Mouse (Mus musculus): ENCODE data around the gene Olfr1499. TPM values are rescaled to one million over a fixed set of nuclear protein-coding genes. Genes with fewer than 3 reads are reported as not detected.
"Not testable (repeated sequence)": the region's sequence is repeated elsewhere in the genome, so short reads cannot be mapped to it uniquely, and the experiment has no call there.

The Olfr1499 gene
- not detected for total RNA-seq (2022)

GRCm38 (mm10) chr19:13819347-13819746 is at the start of gene Olfr1499:
Olfr1499 (minus strand) TSS chr19:13819447.
- no peak for DNase-seq (ENCODE audit: low spot score in 2 of 2)

- no peak for DNase-seq (ENCODE audit: low spot score in 2 of 2)
Measured at GRCm38 (mm10) chr19:13861495-13861894, 42.2 kb upstream of the Olfr1499 start, which contains the start of gene Olfr1502. Olfr1502 (plus strand) TSS chr19:13861795.

GRCm38 (mm10) chr19:13850592-13850991 is 31.3 kb upstream of the Olfr1499 start, which contains the start of gene Olfr1501:
Olfr1501 (minus strand) TSS chr19:13850692.
- DNase-seq (ENCODE audit: low spot score in 2 of 2), result not testable (repeated sequence)

- DNase-seq (ENCODE audit: low spot score in 2 of 2), result no peak
Measured at GRCm38 (mm10) chr19:13830388-13830787, 11.1 kb upstream of the Olfr1499 start, which contains the start of gene Olfr1500. Olfr1500 (minus strand) TSS chr19:13830488.

DNA sequence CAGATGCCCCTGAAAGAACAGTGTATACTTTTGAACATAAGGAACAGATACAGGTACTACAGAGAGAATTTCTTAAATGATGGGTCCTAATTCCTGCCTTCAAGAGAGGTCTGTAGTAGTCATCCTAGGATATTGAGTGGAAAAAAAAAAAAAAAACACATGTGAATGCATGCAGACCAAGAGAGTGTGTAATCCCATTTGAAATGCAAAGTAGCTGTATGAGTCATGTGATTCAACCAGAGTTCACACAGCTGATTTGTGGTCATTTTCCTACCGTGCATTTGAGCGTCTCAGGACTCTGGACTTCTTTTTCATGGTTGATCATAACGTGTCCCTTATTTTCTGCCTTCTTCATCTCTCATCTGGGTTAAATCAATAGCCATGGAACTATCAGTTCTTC is 9.2 kb upstream of the Olfr1499 start:
- no peak for DNase-seq (ENCODE audit: low spot score in 2 of 2)

GRCm38 (mm10) chr19:13820847-13821246 is 1.6 kb upstream of the Olfr1499 start:
- no peak for DNase-seq (ENCODE audit: low spot score in 2 of 2)

DNA sequence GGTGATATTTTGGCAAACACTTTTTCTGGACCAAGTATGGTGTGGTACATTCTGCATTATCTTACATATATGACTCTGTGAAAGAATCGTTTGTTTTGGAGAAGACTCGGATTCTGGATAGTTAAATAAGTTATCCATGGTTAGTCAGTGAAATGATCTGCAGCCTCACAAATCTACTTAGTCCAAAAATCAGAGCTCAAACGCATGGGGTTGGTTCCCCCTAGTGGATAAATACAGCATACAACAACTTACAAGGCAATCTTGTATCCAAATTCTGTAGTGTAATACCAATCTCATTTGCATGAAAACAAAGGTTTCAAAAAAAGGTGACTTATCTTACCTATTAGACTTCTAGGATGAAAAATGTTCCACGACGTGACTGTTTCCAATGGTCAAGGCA is 420 bp downstream of the Olfr1499 start:
- DNase-seq (ENCODE audit: low spot score in 2 of 2), result no peak

GRCm38 (mm10) chr19:13812823-13813222 is 6.4 kb downstream of the Olfr1499 start:
- DNase-seq (ENCODE audit: low spot score in 2 of 2), result no peak

GRCm38 (mm10) chr19:13805486-13805885 is 13.8 kb downstream of the Olfr1499 start:
- DNase-seq (ENCODE audit: low spot score in 2 of 2), result not testable (repeated sequence)

DNA sequence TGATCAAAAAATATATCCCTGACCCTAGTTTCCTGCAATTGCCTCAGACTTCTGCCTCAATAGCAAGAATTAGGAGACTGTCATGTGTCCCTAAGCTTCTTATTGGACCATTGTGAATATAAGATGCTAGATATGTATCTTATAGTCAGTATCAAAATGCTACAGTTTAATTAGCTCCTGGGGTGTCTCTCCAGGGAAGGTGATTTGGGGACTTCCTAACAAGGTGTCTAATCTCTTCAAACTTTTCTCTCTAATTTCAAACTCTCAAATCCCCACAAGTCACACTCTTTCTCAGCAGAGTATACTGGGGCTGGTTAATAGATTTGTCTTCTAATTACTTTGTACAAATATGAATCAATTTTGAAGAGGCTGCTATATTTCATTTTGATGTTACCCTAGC is 21.1 kb downstream of the Olfr1499 start, which contains the start of gene Olfr1497:
TSS of gene Olfr1497 (minus strand) at position 101 of the 400 bp plus-strand sequence.
- DNase-seq (ENCODE audit: low spot score in 2 of 2), result no peak

GRCm38 (mm10) chr19:13777578-13777977 is 41.7 kb downstream of the Olfr1499 start, which contains the start of gene Olfr1496:
Olfr1496 (plus strand) TSS chr19:13777878.
- no peak for DNase-seq (ENCODE audit: low spot score in 2 of 2)

GRCm38 (mm10) chr19:13768565-13769276 is 50.5 kb downstream of the Olfr1499 start:
- no peak for DNase-seq (ENCODE audit: low spot score in 2 of 2)

DNA sequence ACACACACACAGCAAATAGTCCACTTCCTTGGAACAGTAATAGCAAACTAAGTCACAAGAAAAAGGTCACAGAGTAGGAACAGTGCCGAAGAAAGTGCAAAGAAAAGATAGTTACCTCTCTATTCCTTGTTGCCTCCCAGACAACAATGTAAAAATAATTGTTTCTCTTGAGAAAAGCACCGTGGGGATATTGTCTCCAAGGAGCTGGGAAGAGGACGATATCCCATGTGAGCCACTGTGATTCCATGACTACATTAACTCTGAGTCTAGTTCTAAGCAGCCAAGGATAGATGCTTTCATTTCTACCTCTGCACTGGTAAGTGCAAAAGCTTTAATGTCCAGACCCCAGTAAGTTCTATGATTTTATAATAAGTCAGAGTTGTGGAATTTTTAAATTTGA is 54.9 kb downstream of the Olfr1499 start, which contains the start of gene Olfr1495:
TSS of gene Olfr1495 (plus strand) at position 301 of the 400 bp plus-strand sequence.
- no peak for DNase-seq (ENCODE audit: low spot score in 2 of 2)

Other genes starting within 250 kb of the Olfr1499 start
- not detected for gene Olfr1484, start 235.9 kb downstream of the Olfr1499 start, total RNA-seq (2022)
- gene Olfr1487, start 202.1 kb downstream of the Olfr1499 start, total RNA-seq (2022), result not detected
- not detected for gene Olfr1489, start 187.8 kb downstream of the Olfr1499 start, total RNA-seq (2022)
- not detected for gene Olfr1490, start 168.4 kb downstream of the Olfr1499 start, total RNA-seq (2022)
- not detected for gene Olfr1491, start 122.2 kb downstream of the Olfr1499 start, total RNA-seq (2022)
- not detected for gene Olfr1493-ps1, start 96.2 kb downstream of the Olfr1499 start, total RNA-seq (2022)
- not detected for gene Olfr1494, start 79.7 kb downstream of the Olfr1499 start, total RNA-seq (2022)
- gene Olfr1495, start 54.8 kb downstream of the Olfr1499 start, total RNA-seq (2022), result not detected
- not detected for gene Olfr1496, start 41.6 kb downstream of the Olfr1499 start, total RNA-seq (2022)
- gene Olfr1497, start 21.2 kb downstream of the Olfr1499 start, total RNA-seq (2022), result not detected
- gene Olfr1500, start 11.0 kb upstream of the Olfr1499 start, total RNA-seq (2022), result not detected
- gene Olfr1501, start 31.2 kb upstream of the Olfr1499 start, total RNA-seq (2022), result not detected
- gene Olfr1502, start 42.3 kb upstream of the Olfr1499 start, total RNA-seq (2022), result not detected
- gene Olfr1504, start 78.5 kb upstream of the Olfr1499 start, total RNA-seq (2022), result not detected
- gene Olfr1505, start 94.1 kb upstream of the Olfr1499 start, total RNA-seq (2022), result not detected